Mouse (Mus musculus) urinary bladder, postnatal 10 days (tissue): ENCODE measurements around the gene Mbnl2.
"Not testable (repeated sequence)": the region's sequence is repeated elsewhere in the genome, so short reads cannot be mapped to it uniquely, and the experiment has no call there.

Source experiments
- DNase-seq: peaks from one replicate; pipeline ENCODE4 v3.0.0; 2022; ENCODE audit warnings: low spot score

Gene Mbnl2

DNA sequence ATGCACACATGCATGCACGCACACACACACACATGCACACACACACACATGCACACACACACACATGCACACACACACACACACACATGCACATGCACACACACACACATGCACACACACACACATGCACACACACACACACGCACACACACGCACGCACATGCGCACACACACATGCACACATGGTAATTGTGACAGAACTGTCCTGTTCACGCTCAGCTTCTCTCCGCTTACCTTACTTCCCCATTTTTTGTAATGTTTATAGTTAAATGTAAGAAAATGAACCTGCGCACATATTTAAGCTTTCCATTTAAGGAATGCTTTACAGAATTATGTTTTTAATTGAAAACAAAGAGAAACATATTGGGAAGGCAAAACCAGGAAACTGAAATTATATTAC lies 84.1 kb downstream of the Mbnl2 start:
- DNase-seq: not testable (repeated sequence)

DNA sequence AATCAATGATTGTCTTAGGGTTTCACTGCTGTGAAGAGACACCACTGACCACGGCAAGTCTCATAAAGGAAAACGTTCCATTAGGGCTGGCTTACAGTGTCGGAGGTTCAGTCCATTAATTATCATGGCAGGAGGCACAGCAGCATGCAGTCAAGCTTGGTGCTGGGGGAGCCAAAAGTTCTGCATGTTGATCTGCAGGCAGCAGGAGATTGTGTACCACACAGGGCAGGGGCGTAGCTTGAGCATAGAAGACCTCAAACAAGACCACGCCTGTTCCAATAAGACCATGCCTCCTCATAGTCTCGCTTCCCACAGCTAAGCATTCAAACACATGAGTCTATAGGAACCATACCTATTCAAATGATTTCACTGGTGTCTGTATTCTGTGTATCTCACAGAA lies 85.7 kb downstream of the Mbnl2 start:
- no peak for DNase-seq

DNA sequence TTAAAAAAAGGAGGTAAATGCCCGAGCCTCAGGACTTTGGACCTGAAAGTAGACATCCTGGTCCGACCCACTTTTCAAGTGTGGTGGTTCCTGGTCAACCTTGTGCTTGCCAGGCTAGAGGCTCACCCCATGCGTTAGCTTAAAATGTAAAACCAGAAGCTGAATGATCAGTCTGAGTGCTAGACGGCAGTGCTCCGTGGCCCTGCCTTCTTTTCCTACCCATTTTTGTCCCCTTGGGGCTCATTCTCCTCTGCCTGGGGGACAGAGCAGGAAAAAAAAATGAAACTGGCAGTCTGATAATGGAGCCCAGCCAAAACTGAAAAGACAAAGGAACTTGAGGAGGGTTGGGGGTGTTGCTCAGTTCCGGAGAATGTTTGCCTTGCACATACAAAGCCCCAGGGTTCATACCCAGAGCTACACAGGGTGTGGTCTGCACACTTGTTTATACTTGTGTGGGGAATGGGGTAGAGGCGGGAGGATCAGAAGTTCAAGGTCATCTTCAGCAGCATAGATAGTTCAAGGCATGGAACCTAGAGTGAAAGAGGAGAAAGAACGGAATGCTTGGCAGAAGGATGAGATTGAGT lies 87.0 kb downstream of the Mbnl2 start:
- no peak for DNase-seq

DNA sequence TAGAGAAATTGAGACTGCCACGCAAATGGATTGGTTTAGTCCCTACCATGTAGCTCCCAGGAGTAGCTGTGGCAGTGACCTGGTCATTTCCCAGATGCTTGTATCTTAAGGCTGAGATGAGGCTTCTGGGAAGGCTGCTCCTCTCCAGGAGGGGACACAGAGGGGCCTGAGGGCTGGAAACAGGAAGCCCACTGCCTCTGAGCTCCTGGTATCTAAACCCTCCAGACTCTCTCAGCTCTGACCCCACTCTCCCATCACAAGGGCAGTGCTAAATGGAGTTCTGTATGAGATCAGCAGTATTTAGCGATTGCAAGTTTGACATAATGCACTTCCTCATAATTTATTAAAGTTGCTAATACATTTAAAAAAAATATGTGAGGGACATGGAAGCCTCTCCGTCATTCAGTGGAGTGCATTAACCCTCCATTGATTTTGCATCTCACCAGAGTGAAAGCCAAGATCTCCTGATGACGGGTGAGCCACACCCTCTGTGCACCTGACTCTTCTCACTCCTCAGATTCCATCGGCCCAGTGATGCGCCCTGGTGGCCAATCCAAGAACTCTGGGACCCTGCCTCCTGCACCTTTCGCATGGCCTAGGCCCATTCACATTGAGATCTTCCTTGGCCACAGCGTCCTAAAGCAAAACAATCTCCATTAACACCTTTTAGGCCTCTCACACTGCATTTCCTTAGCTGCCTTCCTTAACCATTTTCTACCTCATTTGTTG lies 87.8 kb downstream of the Mbnl2 start:
- no peak for DNase-seq

DNA sequence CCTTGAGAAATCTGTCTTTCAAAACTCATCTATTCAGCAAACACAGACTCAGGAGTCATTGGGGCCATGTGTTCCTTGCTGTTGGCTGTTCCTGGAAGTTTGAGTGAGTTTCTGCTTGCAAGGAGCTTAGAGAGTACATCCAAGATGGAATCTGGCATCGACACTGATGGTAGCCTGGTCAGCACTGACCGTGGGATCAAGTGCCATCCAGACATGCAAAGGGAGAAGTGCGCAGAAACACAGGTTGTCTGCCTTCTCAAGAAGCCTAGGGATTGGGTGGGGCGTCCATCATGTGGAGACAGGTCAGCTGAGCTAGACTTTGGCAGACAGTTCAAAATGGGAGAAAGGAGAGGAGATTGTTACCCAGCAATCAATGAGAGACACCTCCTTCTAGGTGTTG lies 89.6 kb downstream of the Mbnl2 start:
- DNase-seq: no peak

DNA sequence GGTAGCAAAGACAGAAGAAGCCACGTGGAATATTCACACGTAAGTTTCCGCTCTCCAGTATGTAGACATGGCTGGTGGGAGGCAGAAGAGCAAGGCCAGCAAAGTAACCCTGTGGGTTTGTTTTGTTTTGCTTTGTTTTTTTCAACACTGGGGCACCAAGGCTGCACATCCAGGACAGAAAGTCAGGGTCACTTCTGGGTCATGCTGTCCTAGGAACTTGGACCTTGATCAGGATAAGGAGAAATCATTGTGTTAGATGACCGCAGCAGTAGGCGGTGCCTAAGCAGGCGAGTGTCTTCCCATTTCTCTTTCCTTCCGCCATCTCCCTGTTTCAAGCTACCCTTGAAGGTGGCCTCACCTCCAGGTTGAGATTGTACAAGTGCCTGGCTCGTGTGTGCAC lies 91.5 kb downstream of the Mbnl2 start:
- no peak for DNase-seq

DNA sequence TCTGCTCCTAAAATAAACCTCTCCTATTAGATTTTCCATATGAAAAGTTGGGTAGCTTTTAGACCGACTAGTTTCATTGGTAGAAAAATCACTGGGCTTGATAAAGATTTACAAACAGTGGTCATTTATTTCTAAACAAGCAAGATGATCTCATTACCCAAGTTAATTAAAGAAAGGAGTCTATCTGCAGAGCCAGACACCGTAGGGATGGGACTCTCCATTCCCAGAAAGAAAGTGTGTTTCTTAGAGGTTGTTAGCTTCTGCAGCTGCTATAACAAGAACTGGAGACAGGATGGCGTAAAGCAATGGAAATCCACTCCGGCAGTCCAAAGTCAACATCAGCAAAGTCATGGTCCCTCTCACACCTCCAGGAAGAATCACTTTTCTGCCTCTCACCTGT lies 92.1 kb downstream of the Mbnl2 start:
- DNase-seq: no peak

DNA sequence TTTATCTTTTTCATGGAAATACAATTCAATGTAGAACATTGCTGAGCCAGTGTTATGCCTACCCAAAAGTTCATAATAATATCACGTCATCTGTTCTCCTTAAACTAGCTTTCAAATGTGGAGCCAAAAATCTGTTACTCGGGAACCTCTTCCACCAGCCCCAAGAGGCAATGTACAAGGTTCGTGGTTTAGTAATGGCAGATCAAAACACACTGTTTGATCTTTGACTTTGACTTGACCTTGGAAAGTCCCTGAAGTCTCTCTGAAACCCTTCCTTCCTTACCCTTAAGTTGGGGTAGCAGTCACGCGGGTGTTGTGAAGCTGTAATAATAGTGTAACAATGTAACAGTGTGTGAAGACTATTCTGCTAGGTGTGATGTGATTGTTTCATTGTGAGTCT lies 93.0 kb downstream of the Mbnl2 start:
- no peak for DNase-seq

DNA sequence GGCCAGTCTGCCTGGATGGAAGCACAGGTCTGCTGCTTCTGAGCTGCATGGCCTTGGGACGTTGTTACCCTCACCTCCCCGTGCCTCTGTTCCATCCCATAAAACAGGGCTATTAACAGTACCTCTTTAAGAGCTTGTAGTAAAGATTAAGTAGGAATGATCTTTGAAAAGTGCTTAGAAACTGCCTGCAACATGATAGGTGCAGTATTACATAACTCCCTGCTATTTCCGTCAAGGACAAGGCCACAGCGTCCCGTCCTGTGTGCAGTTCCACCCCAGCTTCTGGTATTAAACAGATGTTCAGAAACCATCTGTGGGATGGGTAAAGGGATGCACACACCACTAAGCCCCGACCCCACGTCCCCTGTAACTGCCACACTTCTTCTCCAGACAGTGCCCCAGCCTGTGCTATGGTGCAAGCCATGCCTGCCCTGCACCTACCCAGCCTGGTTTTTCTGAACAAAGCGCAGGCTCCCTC lies 93.5 kb downstream of the Mbnl2 start:
- DNase-seq: no peak

DNA sequence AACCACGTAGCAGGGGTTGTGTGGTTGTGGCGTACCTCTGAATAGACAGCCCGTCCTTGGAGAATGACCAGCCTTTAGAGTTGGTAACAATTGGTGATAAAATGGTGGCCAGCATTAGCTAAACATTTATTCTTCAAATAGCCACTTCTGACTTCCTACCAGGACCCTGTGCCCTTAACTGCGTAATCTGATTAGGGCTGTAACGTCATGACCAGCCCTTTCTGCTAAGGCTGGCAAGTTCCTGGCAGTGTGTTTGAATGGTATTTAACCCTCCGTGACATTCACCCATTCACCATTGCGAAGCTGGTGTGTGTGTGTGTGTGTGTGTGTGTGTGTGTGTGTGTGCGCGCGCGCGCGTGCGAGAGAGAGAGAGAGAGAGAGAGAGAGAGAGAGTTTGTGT lies 94.6 kb downstream of the Mbnl2 start:
- DNase-seq: no peak

DNA sequence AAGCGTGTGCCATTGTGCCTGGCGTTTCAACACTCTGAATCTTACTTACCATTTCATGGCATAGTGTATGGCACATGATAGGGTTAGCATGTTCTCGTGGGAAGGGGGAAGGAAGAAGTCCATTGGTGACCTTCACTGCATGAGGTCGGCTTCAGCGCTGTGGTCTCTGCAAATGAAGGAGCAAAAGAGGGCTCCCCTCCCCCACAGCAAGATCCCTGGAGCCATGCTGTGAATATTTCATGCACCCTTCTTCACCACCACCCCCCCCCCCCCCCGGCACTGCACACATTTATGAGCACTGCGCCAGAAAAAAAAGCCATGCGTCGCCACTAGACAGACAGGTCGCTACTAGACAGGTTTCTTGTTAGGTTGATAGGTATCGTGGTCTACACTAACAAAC lies 95.2 kb downstream of the Mbnl2 start:
- no peak for DNase-seq

DNA sequence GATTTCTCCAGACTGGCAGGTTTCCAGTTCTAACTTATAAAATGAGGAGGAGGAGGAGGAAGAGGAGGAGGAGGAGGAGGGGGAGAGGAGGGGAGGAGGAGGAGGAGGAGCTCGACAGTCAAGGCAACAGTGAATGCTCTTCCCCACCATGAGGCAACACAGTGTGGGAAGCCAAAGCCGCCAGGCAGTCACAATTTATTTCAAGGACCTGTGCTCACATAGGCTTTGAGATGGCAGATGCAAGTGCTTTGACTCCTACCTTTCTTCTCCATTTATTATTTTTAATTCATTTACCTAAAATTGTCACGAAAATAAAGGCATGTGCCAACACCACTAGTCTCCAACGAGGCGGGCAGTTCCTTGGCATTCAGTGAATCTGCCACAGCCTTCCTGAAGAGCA lies 95.7 kb downstream of the Mbnl2 start:
- DNase-seq: no peak

DNA sequence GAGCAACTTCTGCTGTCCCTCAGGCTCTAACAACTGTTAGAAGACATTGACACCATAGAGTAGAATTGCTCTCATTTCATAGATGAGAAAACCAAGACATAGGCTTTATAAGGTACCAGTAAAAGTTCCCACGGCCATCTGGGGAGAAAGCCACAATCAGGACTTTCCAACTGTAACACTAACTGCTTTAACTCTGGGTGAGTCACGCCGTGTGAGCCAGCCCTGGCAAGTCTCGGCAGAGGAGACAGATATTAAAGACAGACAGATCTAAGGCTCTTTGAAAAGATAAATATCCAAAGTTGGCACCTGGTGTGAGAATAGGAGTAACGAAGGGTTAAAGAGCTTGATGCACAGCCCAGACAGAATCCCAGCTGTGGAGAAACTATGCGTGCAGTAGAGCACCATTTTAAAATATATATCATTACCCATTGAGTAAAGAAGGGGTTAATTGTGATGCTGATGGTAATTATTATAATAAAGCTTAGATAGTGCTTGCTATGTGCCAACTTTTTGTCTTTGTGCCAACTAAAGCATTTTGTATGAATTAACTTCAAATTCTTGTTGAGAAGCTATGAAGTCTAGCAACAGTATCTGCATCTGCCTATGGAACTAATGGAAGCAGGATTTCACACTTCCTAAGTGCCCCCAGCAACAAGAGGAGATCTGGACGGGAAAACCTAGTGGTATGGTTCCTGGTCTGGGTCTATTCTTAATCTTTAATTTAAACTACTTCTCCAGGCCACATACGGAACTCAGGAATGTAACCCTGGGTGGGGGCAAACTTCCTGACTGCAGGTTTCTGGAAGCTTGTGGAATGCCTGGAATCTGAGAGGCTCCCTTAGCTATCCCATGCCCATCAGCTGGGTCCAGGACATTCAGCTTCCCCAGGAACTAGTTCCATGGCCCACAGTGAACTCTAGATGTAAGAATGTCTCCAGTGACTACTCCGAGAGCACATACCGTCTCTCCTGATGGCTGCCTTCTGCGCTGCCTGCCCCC lies 97.9 kb downstream of the Mbnl2 start:
- DNase-seq: no peak

DNA sequence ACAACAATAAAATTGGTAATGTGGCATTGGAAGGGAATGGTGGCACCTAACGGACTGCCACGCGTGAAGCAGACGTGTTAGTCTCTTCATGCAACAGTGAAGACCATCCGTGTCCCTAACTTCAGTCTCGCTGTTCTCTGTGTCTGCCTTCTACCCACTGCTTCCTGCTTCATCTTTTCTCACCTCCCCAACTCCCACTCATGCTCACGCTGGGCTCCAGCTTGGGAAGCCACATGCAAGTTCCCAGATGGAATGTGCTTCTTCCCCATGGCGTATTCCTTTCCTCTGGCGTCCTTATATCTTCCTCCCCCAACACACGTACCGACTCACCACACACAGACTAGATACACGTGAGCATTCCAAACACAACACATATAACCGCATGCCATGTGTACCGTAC lies 99.3 kb downstream of the Mbnl2 start:
- DNase-seq: no peak

DNA sequence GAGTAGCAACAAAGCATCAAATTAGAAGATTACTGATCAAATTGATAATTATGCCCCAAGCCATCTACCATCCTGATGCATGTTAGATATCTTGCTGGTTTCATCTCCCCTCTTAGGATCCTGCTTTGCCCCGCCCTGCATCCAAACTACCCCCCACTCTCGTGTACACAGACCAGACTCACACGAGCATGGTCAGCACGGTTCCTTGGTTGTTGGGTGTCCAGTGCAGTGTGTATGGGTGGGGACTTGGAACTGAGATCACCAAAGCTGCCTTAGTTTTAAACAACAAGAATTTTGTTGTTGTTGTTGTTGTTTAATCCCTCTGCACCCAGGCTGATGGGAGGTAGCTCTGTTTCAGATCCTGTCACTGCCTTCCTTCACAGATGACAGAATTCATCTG lies 101.7 kb downstream of the Mbnl2 start:
- DNase-seq: no peak

DNA sequence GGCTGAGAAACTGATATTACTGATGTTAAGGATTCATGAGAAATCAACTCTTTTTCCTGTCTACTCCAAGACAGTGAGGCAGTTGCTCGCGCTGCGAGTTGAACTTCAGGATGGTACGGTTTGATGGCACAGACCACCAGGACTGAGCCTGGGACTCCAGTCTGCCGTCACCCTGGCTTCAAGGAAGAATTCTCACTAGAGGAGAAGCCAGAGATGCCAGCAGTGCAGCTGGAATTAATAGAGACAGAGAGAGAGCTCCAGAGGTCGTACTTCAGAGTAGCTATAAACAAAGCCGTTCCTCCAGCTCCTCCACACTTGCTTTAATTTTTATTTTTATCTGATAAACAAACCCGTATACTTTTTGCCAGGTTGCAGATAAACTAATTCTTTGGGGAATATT lies 102.5 kb downstream of the Mbnl2 start:
- no peak for DNase-seq

DNA sequence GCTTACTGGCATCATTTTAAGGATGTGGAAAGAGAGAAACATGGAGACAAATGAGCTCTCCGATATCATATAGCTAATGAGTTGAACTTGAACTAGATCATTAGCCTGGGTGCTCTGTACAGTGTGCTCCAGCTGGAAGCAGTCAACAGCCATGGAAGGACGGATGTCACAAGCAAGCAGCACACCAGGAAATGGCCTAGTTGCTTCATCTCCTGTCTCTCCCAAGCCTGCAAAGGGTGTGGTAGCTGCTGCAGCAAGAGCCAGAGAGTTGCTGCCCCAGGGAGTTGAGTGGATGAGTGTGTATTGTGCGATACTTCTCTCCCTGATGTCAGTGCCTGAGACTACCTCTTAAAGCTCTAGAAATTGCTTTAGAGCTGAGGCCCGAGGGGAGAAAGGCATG lies 104.2 kb downstream of the Mbnl2 start:
- DNase-seq: no peak

DNA sequence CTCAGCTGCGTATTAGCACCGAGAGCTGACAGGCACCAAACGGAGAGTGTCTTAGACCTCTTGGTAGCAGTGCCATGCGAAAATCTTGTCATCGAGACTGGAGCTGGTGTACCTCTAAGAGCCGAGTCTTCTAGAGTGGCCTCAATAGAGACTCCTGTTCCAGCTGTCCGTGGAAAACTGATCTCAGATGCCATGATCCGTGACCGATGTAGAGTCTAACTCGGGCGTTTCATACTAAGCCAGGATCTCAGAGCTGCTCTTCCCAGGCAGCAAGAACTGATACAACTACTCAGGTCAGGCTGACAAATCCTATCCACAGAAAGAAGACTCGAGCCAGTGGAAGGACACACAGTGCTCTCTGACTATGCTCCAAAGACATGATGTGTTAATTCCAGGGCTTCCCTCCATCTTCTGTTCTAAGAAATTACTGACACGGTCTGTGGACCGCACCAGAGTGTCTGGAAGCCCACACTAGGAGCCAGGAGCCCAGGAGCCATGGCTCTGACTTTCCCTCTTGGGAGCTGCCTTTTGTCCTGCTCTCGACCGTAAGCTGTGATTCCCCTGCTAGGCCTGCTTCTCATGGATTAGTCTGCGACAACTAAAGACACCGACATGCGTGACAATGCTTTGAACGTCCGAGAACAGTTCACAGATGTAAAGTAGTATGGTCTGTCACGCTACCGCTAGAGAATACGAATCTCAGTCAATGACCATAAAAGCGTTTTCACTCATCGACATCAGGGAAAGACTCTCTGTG lies 106.1 kb downstream of the Mbnl2 start:
- DNase-seq: no peak

DNA sequence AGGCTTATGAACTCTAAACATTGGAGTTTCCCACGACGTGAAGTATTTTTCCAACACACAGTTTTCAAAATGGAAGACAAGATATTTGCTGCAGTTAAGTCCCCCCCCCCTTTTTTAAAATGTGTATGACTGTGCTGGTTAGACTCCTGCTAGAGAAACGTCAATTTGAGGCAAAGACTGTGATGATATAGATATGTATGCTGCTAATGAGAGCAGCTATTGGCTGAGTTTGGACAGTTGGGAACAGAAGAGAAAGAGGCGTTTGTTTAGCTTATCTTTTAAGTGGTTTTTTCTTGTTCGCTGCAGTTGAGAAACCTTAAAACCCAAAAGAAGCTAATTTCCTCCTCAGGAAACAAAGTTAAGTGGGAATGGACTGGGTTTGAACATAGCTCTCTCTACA lies 106.7 kb downstream of the Mbnl2 start:
- no peak for DNase-seq

DNA sequence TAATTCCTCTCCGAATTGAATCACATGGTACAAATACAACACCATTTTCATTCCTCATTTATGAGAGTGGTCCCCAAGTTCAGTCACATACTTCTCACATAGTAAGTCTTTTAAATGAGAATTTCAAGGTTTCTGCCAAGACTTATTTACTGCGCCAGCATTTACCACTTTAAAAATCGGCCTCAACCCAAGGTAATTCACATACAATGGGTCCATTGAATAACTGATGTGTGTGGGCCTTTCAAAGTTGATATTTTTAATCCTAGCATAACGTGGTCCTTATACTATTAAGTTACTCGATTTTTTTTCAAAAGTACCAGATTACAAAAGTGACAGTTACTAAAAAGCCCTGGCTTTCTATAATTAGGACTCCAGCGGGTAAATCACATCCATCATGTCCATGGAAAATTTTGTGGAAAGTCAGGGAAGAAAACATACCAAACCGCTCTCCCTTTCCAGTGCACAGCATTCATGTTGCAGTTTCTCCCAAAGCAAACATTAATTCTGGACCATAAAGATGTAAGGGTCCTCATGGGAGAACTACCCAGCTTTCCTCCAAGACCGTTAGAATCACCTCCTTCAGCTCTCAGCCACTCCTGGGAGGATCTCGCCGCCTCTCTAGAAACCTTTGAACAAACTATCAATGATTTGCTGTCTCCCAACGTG lies 107.8 kb downstream of the Mbnl2 start:
- DNase-seq: no peak

DNA sequence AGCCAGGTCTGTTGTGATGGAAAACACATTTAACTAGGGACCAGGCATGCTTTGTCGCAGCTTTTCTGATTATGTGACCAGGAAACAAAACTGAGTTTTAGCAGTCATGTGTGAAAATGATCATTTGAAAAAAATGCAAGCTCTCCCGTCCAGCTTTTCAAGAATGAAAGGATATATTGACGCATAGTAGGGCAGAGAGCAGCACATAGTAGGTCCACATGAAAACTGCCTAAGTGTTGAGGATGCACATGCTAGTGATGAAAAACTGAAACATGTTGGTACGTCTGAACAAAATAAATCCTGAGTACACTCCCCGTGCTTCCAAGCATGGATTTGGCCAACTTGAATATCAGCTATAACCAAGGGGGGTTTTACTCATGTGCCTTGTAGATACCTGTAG lies 109.1 kb downstream of the Mbnl2 start:
- no peak for DNase-seq

DNA sequence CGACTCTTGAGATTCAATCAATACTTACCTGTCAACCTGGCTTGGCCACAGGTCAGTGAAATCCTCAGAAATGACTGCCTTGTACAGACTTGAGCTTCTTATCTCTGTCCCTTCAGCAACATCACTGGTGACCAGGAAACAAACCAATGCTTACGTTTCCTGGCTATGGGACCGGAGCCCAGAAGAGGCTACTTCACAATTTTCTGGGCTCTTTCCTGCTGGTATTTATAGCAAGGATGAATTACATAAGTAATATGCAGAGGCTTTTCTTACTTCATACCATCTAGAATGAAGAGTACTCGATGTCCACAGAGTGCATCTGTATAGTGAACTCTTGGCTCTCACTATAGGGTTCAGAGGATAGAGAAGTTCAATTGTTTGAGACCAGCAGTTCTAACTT lies 111.8 kb downstream of the Mbnl2 start:
- no peak for DNase-seq
